Mouse (Mus musculus) testis, adult 2 months (tissue): Measurements from ENCODE around the gene Haghl. TPM values are rescaled to one million over a fixed set of nuclear protein-coding genes. Genes with fewer than 3 reads are reported as not detected.

Source experiments
- H3K27ac ChIP-seq: fragments of 200-500 bp; 2 replicates; pipeline ENCODE4 v1.5.1; 2012; ENCODE audit warnings: low read depth, low read length; ENCODE audit not compliant: control insufficient read depth, insufficient read depth
- H3K27me3 ChIP-seq: fragments of 200-500 bp; 2 replicates; pipeline ENCODE4 v1.6.1; 2012; ENCODE audit warnings: mild to moderate bottlenecking, low read length, moderate library complexity; ENCODE audit not compliant: control insufficient read depth, insufficient read depth
- H3K36me3 ChIP-seq: fragments of 200-500 bp; 2 replicates; pipeline ENCODE4 v1.6.1; 2012; ENCODE audit warnings: mild to moderate bottlenecking, low read length; ENCODE audit not compliant: control insufficient read depth, insufficient read depth
- H3K4me1 ChIP-seq: fragments of 200-500 bp; 2 replicates; pipeline ENCODE4 v1.6.1; 2012; ENCODE audit warnings: low read length; ENCODE audit not compliant: control insufficient read depth, insufficient read depth
- H3K4me3 ChIP-seq: fragments of 200-500 bp; 2 replicates; pipeline ENCODE4 v1.5.1; 2012; ENCODE audit warnings: low read depth, mild to moderate bottlenecking, low read length, moderate library complexity, mixed read lengths; ENCODE audit not compliant: control insufficient read depth
- CTCF ChIP-seq: fragments of 200-500 bp; IDR thresholded peaks from 2 replicates; pipeline ENCODE4 v1.5.1; 2012; ENCODE audit warnings: low read depth, mild to moderate bottlenecking, inconsistent platforms, low read length, moderate library complexity; ENCODE audit not compliant: control insufficient read depth, insufficient read depth, insufficient replicate concordance
- POLR2A ChIP-seq: fragments of 200-500 bp; IDR thresholded peaks from 2 replicates; pipeline ENCODE4 v1.6.1; 2012; ENCODE audit warnings: low read depth, mild to moderate bottlenecking, inconsistent platforms, low read length, moderate library complexity; ENCODE audit not compliant: control insufficient read depth
- polyA plus RNA-seq: library from polyadenylated mRNA; depleted of rRNA; stranded (reverse); fragments of >200 nt; gene quantifications from 2 replicates; pipeline ENCODE4 v1.2.3, GENCODE M21; 2012

The Haghl gene
- polyA plus RNA-seq, 1 experiment: 83.4 TPM

GRCm38 (mm10) chr17:25830806-25831431, 45.4 kb upstream of the Haghl start:
- no peaks in the 10 kb centered on the region; the same call in 1 of the 2 replicates for H3K36me3 ChIP-seq
- no peak for TF ChIP-seq POLR2A
- TF ChIP-seq CTCF: no peak
- no peak overlapping the region for H3K27ac ChIP-seq

GRCm38 (mm10) chr17:25830200-25830753, 44.8 kb upstream of the Haghl start:
- no peak overlapping the region for H3K27ac ChIP-seq
- no peaks in the 10 kb centered on the region; the same call in 1 of the 2 replicates for H3K36me3 ChIP-seq
- peaks cover 36% of the 10 kb centered on the region for H3K4me1 ChIP-seq
- no peak for TF ChIP-seq POLR2A
- no peak for TF ChIP-seq CTCF
- H3K27me3 ChIP-seq: no peaks in the 10 kb centered on the region
- no peak overlapping the region for H3K4me3 ChIP-seq

More at GRCm38 (mm10) chr17:25830806-25831431, 45.4 kb upstream of the Haghl start:
- Histone ChIP-seq H3K4me3 (no peak overlapping the region), H3K4me1 (peaks cover 39% of the 10 kb centered on the region), H3K27me3 (no peaks in the 10 kb centered on the region)

GRCm38 (mm10) chr17:25829558-25830017, 44.1 kb upstream of the Haghl start:
- peaks cover 35% of the 10 kb centered on the region for H3K4me1 ChIP-seq
- H3K27me3 ChIP-seq: no peaks in the 10 kb centered on the region
- H3K36me3 ChIP-seq: no peaks in the 10 kb centered on the region; the same call in 1 of the 2 replicates
- H3K27ac ChIP-seq: peak overlapping the region; percentile 1; the same call in 1 of the 2 replicates
- peak overlapping the region; percentile 86 for H3K4me3 ChIP-seq
- no peak for TF ChIP-seq POLR2A
- TF ChIP-seq CTCF: no peak

- peak within 1 kb of the TSS; percentile 86 for H3K4me3 ChIP-seq
- no peaks in the 10 kb centered on the region for H3K27me3 ChIP-seq
- H3K27ac ChIP-seq: peak within 1 kb of the TSS; percentile 52
- H3K36me3 ChIP-seq: no peaks in the 10 kb centered on the region; the same call in 1 of the 2 replicates
- H3K4me1 ChIP-seq: peaks cover 33% of the 10 kb centered on the region
- TF ChIP-seq POLR2A (peak; percentile 68), CTCF (no peak)
Measured at GRCm38 (mm10) chr17:25828712-25829557, 43.5 kb upstream of the Haghl start, which contains the start of gene Jmjd8. Gene Jmjd8, plus strand, starts transcription at chr17:25828867.

DNA sequence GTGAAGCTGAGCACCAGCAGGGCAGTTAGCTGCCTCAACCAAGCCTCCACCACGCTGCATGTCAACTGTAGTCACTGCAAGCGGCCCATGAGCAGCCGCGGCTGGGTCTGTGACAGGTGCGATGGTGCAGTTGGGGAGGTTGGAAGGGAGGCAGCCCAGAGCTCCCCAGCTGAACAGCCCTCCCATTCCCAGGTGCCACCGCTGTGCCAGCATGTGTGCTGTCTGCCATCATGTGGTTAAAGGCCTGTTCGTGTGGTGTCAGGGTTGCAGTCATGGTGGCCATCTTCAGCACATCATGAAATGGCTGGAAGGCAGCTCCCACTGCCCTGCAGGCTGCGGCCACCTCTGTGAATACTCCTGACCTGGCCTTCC, 42.7 kb upstream of the Haghl start:
- TF ChIP-seq CTCF (no peak), POLR2A (no peak)
- Histone ChIP-seq H3K27me3 (no peaks in the 10 kb centered on the region), H3K4me1 (peaks cover 31% of the 10 kb centered on the region), H3K4me3 (peak overlapping the region; percentile 86), H3K27ac (peak overlapping the region; percentile 52), H3K36me3 (no peaks in the 10 kb centered on the region; the same call in 1 of the 2 replicates)

DNA sequence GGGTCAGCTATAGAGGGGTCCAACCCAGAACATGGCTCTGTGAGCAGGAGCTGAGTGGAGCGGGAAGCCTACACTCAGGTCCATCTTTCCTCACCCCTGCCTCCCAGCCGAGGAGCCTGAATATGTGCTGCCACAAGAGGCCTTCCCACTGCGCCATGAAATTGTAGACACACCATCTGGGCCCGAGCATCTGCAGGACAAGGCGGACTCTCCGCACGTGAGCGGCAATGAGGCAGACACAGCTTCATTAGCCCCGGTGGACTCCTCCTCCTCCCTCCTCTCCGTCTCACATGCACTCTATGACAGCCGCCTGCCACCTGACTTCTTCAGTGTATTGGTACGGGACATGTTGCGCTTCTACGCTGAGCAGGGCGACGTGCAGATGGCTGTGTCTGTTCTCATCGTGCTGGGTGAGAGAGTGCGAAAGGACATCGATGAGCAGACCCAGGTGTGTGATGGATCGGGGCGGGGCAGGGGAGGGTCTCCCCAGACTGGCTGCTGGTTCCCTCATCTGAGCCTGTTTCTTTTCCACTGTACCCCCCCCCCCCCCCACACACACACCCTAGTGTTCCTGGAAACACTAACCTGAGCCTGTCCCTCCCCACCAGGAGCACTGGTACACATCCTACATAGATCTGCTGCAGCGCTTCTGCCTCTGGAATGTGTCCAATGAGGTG, 42.2 kb upstream of the Haghl start:
- TF ChIP-seq CTCF (no peak), POLR2A (no peak)
- Histone ChIP-seq H3K4me1 (peaks cover 34% of the 10 kb centered on the region), H3K4me3 (peak overlapping the region; percentile 86), H3K36me3 (no peaks in the 10 kb centered on the region; the same call in 1 of the 2 replicates), H3K27ac (no peak overlapping the region), H3K27me3 (no peaks in the 10 kb centered on the region)
